Mouse (Mus musculus): ENCODE results near the gene Il1rl1. TPM values are rescaled to one million over a fixed set of nuclear protein-coding genes. Genes with fewer than 3 reads are reported as not detected.

Gene Il1rl1
- total and polyA plus RNA-seq, 2 experiments from 2014 or later, result 0.12 to 0.19 TPM

- no peak for TF ChIP-seq CTCF (IDR thresholded peaks at IDR 0.05; ENCODE audit: low read depth)
- Histone ChIP-seq H3K9ac (no peak overlapping the region), H3K4me2 (ENCODE audit: low read depth) (no peak overlapping the region), H3K9me3 (ENCODE audit: low read length) (no peaks in the 10 kb centered on the region), H3K4me1 (ENCODE audit: insufficient read depth) (no peaks in the 10 kb centered on the region), H3K4me3 (ENCODE audit: low read depth, low read length) (no peak overlapping the region), H3K27ac (ENCODE audit: low read depth, low read length) (no peak overlapping the region), H3K27me3 (ENCODE audit: insufficient read depth, low read length) (no peaks in the 10 kb centered on the region), H3K36me3 (ENCODE audit: insufficient read depth) (no peaks in the 10 kb centered on the region)
- ATAC-seq, result no peak
- 94% methylated on average over 2 of the region's 2 CpGs for WGBS
- no peak for DNase-seq
Observed at GRCm38 (mm10) chr1:40417034-40417433, 12.3 kb upstream of the Il1rl1 start.

- H3K36me3 ChIP-seq (ENCODE audit: insufficient read depth), result no peaks in the 10 kb centered on the region
- H3K27ac ChIP-seq (ENCODE audit: low read depth, low read length), result no peak overlapping the region
- no peaks in the 10 kb centered on the region for H3K4me1 ChIP-seq (ENCODE audit: insufficient read depth)
- 81% methylated on average over 5 of the region's 5 CpGs for WGBS
- no peak overlapping the region for H3K4me3 ChIP-seq (ENCODE audit: low read depth, low read length)
- ATAC-seq, result no peak
- no peak for TF ChIP-seq CTCF (IDR thresholded peaks at IDR 0.05; ENCODE audit: low read depth)
- no peak overlapping the region for H3K9ac ChIP-seq
- H3K9me3 ChIP-seq (ENCODE audit: low read length), result no peaks in the 10 kb centered on the region
- no peaks in the 10 kb centered on the region for H3K27me3 ChIP-seq (ENCODE audit: insufficient read depth, low read length)
- DNase-seq, result no peak
- no peak overlapping the region for H3K4me2 ChIP-seq (ENCODE audit: low read depth)
Observed at GRCm38 (mm10) chr1:40418512-40418911, 10.9 kb upstream of the Il1rl1 start.

DNA sequence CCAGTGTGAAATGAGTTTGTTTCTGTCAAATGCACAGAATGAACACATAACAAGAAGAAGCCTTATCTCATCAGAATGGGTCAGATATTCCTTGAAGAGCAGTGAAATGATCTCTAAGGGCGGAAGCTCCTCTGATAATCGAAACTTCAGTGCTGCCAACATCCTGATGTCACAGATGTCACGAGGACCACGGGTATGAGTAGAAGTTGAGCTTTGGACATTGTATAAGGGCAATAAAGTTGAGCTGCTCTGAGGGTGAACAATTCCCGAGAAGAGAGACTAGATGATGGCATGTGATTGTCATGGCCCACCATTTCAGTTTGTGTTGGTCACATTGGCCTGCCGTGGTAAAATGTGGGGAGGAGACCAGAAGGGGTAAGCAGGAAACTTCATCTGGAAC lies 5.5 kb upstream of the Il1rl1 start:
- WGBS, result 89% methylated on average over 6 of the region's 6 CpGs
- Histone ChIP-seq H3K9me3 (ENCODE audit: low read length) (no peaks in the 10 kb centered on the region), H3K4me2 (ENCODE audit: low read depth) (no peak overlapping the region), H3K27ac (ENCODE audit: low read depth, low read length) (no peak overlapping the region), H3K27me3 (ENCODE audit: insufficient read depth, low read length) (no peaks in the 10 kb centered on the region), H3K4me3 (ENCODE audit: low read depth, low read length) (no peak overlapping the region), H3K36me3 (ENCODE audit: insufficient read depth) (no peaks in the 10 kb centered on the region), H3K4me1 (ENCODE audit: insufficient read depth) (no peaks in the 10 kb centered on the region), H3K9ac (no peak overlapping the region)
- ATAC-seq (no peak), DNase-seq (no peak)
- TF ChIP-seq CTCF (IDR thresholded peaks at IDR 0.05; ENCODE audit: low read depth), result no peak

DNA sequence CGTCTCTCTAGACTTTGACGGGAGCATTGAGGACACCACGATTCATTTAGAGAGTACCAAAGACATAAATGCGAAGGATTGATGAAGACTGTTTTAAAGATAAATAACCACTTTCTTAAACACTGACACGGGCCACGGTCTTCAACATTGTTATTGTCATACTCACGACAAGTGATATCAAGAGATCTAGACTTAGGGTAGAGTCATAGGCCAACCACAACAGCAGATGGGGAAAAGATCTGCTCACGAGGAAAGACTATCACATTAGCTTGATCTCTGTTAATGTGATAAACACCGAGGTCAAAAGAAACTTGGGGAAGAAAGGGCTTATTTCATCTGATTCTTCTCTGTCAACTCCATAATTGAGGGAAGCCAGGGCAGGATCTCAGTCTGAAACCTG lies 2.1 kb upstream of the Il1rl1 start:
- H3K9me3 ChIP-seq (ENCODE audit: low read length), result no peaks in the 10 kb centered on the region
- H3K36me3 ChIP-seq (ENCODE audit: insufficient read depth), result no peaks in the 10 kb centered on the region
- WGBS, result 94% methylated on average over 9 of the region's 9 CpGs
- H3K27me3 ChIP-seq (ENCODE audit: insufficient read depth, low read length), result no peaks in the 10 kb centered on the region
- H3K9ac ChIP-seq, result no peak overlapping the region
- no peaks in the 10 kb centered on the region for H3K4me1 ChIP-seq (ENCODE audit: insufficient read depth)
- H3K27ac ChIP-seq (ENCODE audit: low read depth, low read length), result no peak overlapping the region
- no peak overlapping the region for H3K4me3 ChIP-seq (ENCODE audit: low read depth, low read length)
- no peak for ATAC-seq
- no peak for TF ChIP-seq CTCF (IDR thresholded peaks at IDR 0.05; ENCODE audit: low read depth)
- DNase-seq, result no peak
- no peak overlapping the region for H3K4me2 ChIP-seq (ENCODE audit: low read depth)

GRCm38 (mm10) chr1:40427901-40428300 lies 1.5 kb upstream of the Il1rl1 start:
- no peak overlapping the region for H3K9ac ChIP-seq
- no peak for TF ChIP-seq CTCF (IDR thresholded peaks at IDR 0.05; ENCODE audit: low read depth)
- 69% methylated on average over 1 of the region's 1 CpGs for WGBS
- H3K9me3 ChIP-seq (ENCODE audit: low read length), result no peaks in the 10 kb centered on the region
- DNase-seq (no peak), ATAC-seq (no peak)
- no peaks in the 10 kb centered on the region for H3K27me3 ChIP-seq (ENCODE audit: insufficient read depth, low read length)
- no peaks in the 10 kb centered on the region for H3K36me3 ChIP-seq (ENCODE audit: insufficient read depth)
- no peak overlapping the region for H3K4me3 ChIP-seq (ENCODE audit: low read depth, low read length)
- H3K4me1 ChIP-seq (ENCODE audit: insufficient read depth), result no peaks in the 10 kb centered on the region
- no peak overlapping the region for H3K27ac ChIP-seq (ENCODE audit: low read depth, low read length)
- H3K4me2 ChIP-seq (ENCODE audit: low read depth), result no peak overlapping the region

DNA sequence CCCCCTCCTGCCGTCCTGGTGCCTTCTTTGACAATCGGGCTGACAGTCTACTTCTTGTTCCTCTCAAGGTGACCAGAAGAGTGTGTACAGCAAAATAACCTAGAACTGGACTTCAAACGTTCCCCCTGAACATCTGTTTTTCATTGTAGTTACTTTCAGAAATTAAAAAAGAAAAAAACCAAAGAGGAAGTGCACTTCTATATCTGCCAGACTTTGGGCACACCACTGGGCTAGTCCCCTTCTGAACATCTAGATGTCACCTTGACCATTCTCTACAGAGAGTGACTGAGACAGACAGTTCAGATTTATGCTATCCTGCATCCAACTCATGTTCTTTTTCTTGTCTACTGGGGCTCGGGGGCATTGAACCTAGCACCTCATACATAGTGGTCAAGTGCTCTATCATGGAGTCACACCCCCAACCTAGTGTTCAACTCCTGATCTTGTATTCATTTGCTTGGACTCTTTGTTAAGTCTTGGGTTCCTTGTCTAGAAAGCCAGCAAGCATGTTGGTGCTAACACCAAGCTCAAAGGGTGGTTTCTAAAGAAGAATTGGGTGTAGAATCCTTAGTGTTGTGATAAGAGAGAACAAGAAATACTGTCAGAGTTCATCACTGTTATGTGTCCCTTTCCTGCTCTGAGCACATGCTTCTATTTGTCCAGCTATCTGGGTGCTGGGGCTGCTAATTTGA lies 919 bp downstream of the Il1rl1 start:
- WGBS, result 88% methylated on average over 4 of the region's 4 CpGs
- TF ChIP-seq CTCF (IDR thresholded peaks at IDR 0.05; ENCODE audit: low read depth), result no peak
- ATAC-seq (no peak), DNase-seq (no peak)
- H3K27me3 ChIP-seq (ENCODE audit: insufficient read depth, low read length), result no peaks in the 10 kb centered on the region
- no peak overlapping the region for H3K9ac ChIP-seq
- H3K9me3 ChIP-seq (ENCODE audit: low read length), result no peaks in the 10 kb centered on the region
- H3K4me3 ChIP-seq (ENCODE audit: low read depth, low read length), result no peak overlapping the region
- H3K4me1 ChIP-seq (ENCODE audit: insufficient read depth), result no peaks in the 10 kb centered on the region
- H3K36me3 ChIP-seq (ENCODE audit: insufficient read depth), result no peaks in the 10 kb centered on the region
- H3K27ac ChIP-seq (ENCODE audit: low read depth, low read length), result no peak overlapping the region
- no peak overlapping the region for H3K4me2 ChIP-seq (ENCODE audit: low read depth)

- Histone ChIP-seq H3K9ac (no peak overlapping the region), H3K27me3 (ENCODE audit: insufficient read depth, low read length) (no peaks in the 10 kb centered on the region), H3K9me3 (ENCODE audit: low read length) (no peaks in the 10 kb centered on the region), H3K4me1 (ENCODE audit: insufficient read depth) (no peaks in the 10 kb centered on the region), H3K27ac (ENCODE audit: low read depth, low read length) (no peak overlapping the region), H3K4me3 (ENCODE audit: low read depth, low read length) (no peak overlapping the region), H3K4me2 (ENCODE audit: low read depth) (no peak overlapping the region), H3K36me3 (ENCODE audit: insufficient read depth) (no peaks in the 10 kb centered on the region)
- DNase-seq (no peak), ATAC-seq (no peak)
- WGBS, result 88% methylated on average over 2 of the region's 2 CpGs
- TF ChIP-seq CTCF (IDR thresholded peaks at IDR 0.05; ENCODE audit: low read depth), result no peak
Observed at GRCm38 (mm10) chr1:40432169-40432568, 2.8 kb downstream of the Il1rl1 start.
